Comparison of ENCODE assay signal across 8 mouse cellular contexts in genomic region chr14:62835737-62836136, GRCm38 (mm10). TPM values are rescaled to one million over a fixed set of nuclear protein-coding genes. Genes with fewer than 3 reads are reported as not detected.
DNase-seq lines count a peak whose midpoint lies in the region; ATAC-seq and TF ChIP-seq lines count a peak whose summit lies in the region.
"Not testable (repeated sequence)": the region's sequence is repeated elsewhere in the genome, so short reads cannot be mapped to it uniquely, and the experiment has no call there.

No protein-coding gene starts in this region.

- intact Hi-C loops in left cerebral cortex, adult 2 months (cut with DNase I): not testable (repeated sequence)

- ATAC-seq in kidney, postnatal 0 days (replicated peaks; ENCODE audit: low FRiP score, low read depth); midbrain, postnatal 0 days (ENCODE audit: low FRiP score): not testable (repeated sequence)

- DNase-seq in 416B (ENCODE audit: low read depth) (peak; percentile 56), MEL (ENCODE audit: low read depth, low spot score) (peak; percentile 28)
- peak; percentile 47 for DNase-seq in cerebellum, adult 9-10 months
- DNase-seq in heart, adult 11 months: peak; percentile 27
- DNase-seq in heart, embryonic 10.5 days (ENCODE audit: low spot score): peak; percentile 14
- DNase-seq in kidney, postnatal 0 days (ENCODE audit: low spot score); left cerebral cortex, adult 2 months (ENCODE audit: extremely low spot score in 1 of 2, low spot score in 2 of 2); midbrain, postnatal 0 days (ENCODE audit: low spot score): not testable (repeated sequence)

- not testable (repeated sequence) for TF ChIP-seq EP300 in MEL (IDR thresholded peaks at IDR 0.05; ENCODE audit: low read depth in 1 of 2, low read length in 2 of 2)

- H3K4me2 ChIP-seq in kidney, postnatal 0 days (ENCODE audit: low read length); midbrain, postnatal 0 days (ENCODE audit: low read depth, low read length, poor library complexity, severe bottlenecking): not testable (repeated sequence)

- H3K9ac ChIP-seq in MEL (ENCODE audit: control insufficient read depth, low read depth, low read length, poor library complexity, severe bottlenecking); kidney, postnatal 0 days (ENCODE audit: low read depth, low read length); midbrain, postnatal 0 days (replicated peaks; ENCODE audit: low read length, poor library complexity, severe bottlenecking): not testable (repeated sequence)

- 78% methylated on average over 3 of the region's 3 CpGs for WGBS in heart, embryonic 10.5 days
- WGBS in kidney, postnatal 0 days: 78% methylated on average over 3 of the region's 3 CpGs
- WGBS in midbrain, postnatal 0 days: 82% methylated on average over 3 of the region's 3 CpGs

- not testable (repeated sequence) for H3K79me2 ChIP-seq in MEL (ENCODE audit: control insufficient read depth, insufficient read depth, low read length, poor library complexity)

- H3K36me3 ChIP-seq in MEL (ENCODE audit: control insufficient read depth in 1 of 2, insufficient read depth in 2 of 2, low read length in 2 of 2): peaks cover 0 to 19% of the 10 kb centered on the region in 2 experiments; a peak in 2 of 4 replicates
- H3K36me3 ChIP-seq in heart, embryonic 10.5 days; kidney, postnatal 0 days (ENCODE audit: insufficient read depth, low read length); midbrain, postnatal 0 days (ENCODE audit: insufficient read depth, low read length): not testable (repeated sequence)

- TF ChIP-seq POLR2A in MEL (IDR thresholded peaks at IDR 0.05; ENCODE audit: control insufficient read depth in 1 of 2, insufficient read depth in 1 of 2, low read depth in 1 of 2, low read length in 2 of 2, poor library complexity in 1 of 2): not testable (repeated sequence)

- peak in 1 of 3 experiments; percentile 17; a peak in 1 of 6 replicates for TF ChIP-seq CTCF in MEL (IDR thresholded peaks at IDR 0.05 in 2 of 3, conservative IDR thresholded peaks at IDR 0.05 in 1 of 3; ENCODE audit: control insufficient read depth in 1 of 3, insufficient read depth in 1 of 3, low read depth in 2 of 3, low read length in 3 of 3, poor library complexity in 1 of 3, severe bottlenecking in 1 of 3)
- peak; percentile 21; the same call in 1 of the 2 replicates for TF ChIP-seq CTCF in kidney, postnatal 0 days (IDR thresholded peaks at IDR 0.05; ENCODE audit: low read depth)
- TF ChIP-seq CTCF in left cerebral cortex, adult 2 months (IDR thresholded peaks at IDR 0.05): peak; percentile 19
- TF ChIP-seq CTCF in midbrain, postnatal 0 days (IDR thresholded peaks at IDR 0.05): 0 out of 2 replicates have a peak, but pooled peaks have one; percentile 29

- peak; percentile 16; the same call in 1 of the 2 replicates for TF ChIP-seq RAD21 in MEL (IDR thresholded peaks at IDR 0.05; ENCODE audit: low read depth, low read length)

- peak overlapping the region; percentile 17; the same call in 1 of the 2 replicates for H3K27ac ChIP-seq in MEL (ENCODE audit: control insufficient read depth, low read depth, low read length)
- not testable (repeated sequence) for H3K27ac ChIP-seq in heart, embryonic 10.5 days; kidney, postnatal 0 days; left cerebral cortex, adult 2 months; midbrain, postnatal 0 days (ENCODE audit: low read depth, low read length)

- H3K4me3 ChIP-seq in MEL (ENCODE audit: control insufficient read depth in 1 of 2, insufficient read depth in 1 of 2, low read depth in 2 of 2, low read length in 2 of 2); heart, embryonic 10.5 days; kidney, postnatal 0 days (replicated peaks; ENCODE audit: low read depth, low read length); left cerebral cortex, adult 2 months; midbrain, postnatal 0 days (ENCODE audit: low read depth, low read length): not testable (repeated sequence)

- H3K9me3 ChIP-seq in MEL (replicated peaks; ENCODE audit: insufficient read depth, low read length); heart, embryonic 10.5 days; kidney, postnatal 0 days (replicated peaks; ENCODE audit: low read length); midbrain, postnatal 0 days (ENCODE audit: low read length): not testable (repeated sequence)

- H3K4me1 ChIP-seq in MEL (ENCODE audit: control insufficient read depth in 1 of 2, insufficient read depth in 2 of 2, low read length in 2 of 2): peaks cover 3 to 18% of the 10 kb centered on the region in 2 experiments
- peaks cover 20% of the 10 kb centered on the region for H3K4me1 ChIP-seq in heart, embryonic 10.5 days
- not testable (repeated sequence) for H3K4me1 ChIP-seq in kidney, postnatal 0 days (replicated peaks; ENCODE audit: insufficient read depth, low read length)
- peaks cover 16% of the 10 kb centered on the region for H3K4me1 ChIP-seq in midbrain, postnatal 0 days (ENCODE audit: insufficient read depth, low read length)

- not testable (repeated sequence) for H3K27me3 ChIP-seq in MEL (ENCODE audit: control insufficient read depth in 1 of 2, insufficient read depth in 2 of 2, low read length in 2 of 2); heart, embryonic 10.5 days (ENCODE audit: insufficient read depth, poor library complexity, severe bottlenecking); kidney, postnatal 0 days (ENCODE audit: insufficient read depth, low read length); midbrain, postnatal 0 days (ENCODE audit: insufficient read depth, low read length)

TF ChIP-seq in MEL, 35 proteins besides CTCF, POLR2A, EP300 and RAD21:
- 0 out of 2 replicates have a peak, but pooled peaks have one; percentile 16 for TF ChIP-seq ZC3H11A (IDR thresholded peaks at IDR 0.05; ENCODE audit: low read depth, low read length)

RNA-seq across cellular contexts. Expression of gene Wdfy2, which starts 1.7 kb away (rescaled TPM):
- 2.7 and 3.3 TPM in 2 replicates for total RNA-seq in MEL (2012; rRNA removed)
- 1 to 10 TPM in 1 of 2 experiments, not detected in 1; 4.1 TPM for polyA plus RNA-seq in MEL (2012; ENCODE audit: insufficient read depth in 1 of 2, insufficient read length in 2 of 2, low read depth in 1 of 2, low replicate concordance in 2 of 2, missing spikeins in 1 of 2)
- polyA plus RNA-seq in heart, embryonic 10.5 days (2016; fragmentation: Nextera tagmentation; extraction: Ambion mirVana): 8.9 and 9.5 TPM in 2 replicates
- 3.9 and 4.6 TPM in 2 replicates for polyA plus RNA-seq in kidney, postnatal 0 days (2015; fragmentation: Nextera tagmentation; extraction: Ambion mirVana)
- 10 to 100 TPM; 12.4 to 15.8 TPM for total RNA-seq in left cerebral cortex, adult 2 months (2021)
- 19.6 and 22.7 TPM in 2 replicates for total RNA-seq in midbrain, postnatal 0 days (2014; rRNA removed)
- polyA plus RNA-seq in midbrain, postnatal 0 days (2015; fragmentation: Nextera tagmentation; extraction: Ambion mirVana): 4.3 TPM in 2 replicates
